Mouse (Mus musculus) hindbrain, embryonic 10.5 days (tissue): ENCODE measurements at regions not wholly inside any gene's neighbourhood (a gene's known extent, or its start where the extent isn't known, plus 50 kb on each side); places are given as distances from the start of the nearest gene placed in this dataset.

Experiments used
- DNase-seq: peaks from one replicate; pipeline ENCODE4 v3.0.0-alpha.2; 2017; ENCODE audit warnings: low spot score
- H3K27ac ChIP-seq: fragments of 300-500 bp; sonication (generic); 2 replicates; pipeline ENCODE4 v1.5.1; 2016; ENCODE audit warnings: mild to moderate bottlenecking, moderate library complexity
- H3K27me3 ChIP-seq: fragments of 300-500 bp; sonication (generic); 2 replicates; pipeline ENCODE4 v1.6.1; 2016; ENCODE audit warnings: mild to moderate bottlenecking; ENCODE audit not compliant: poor library complexity, insufficient read depth, severe bottlenecking
- H3K36me3 ChIP-seq: fragments of 300-500 bp; sonication (generic); 2 replicates; pipeline ENCODE4 v1.6.1; 2016; ENCODE audit warnings: mild to moderate bottlenecking, moderate library complexity
- H3K4me1 ChIP-seq: fragments of 300-500 bp; sonication (generic); replicated peaks from 2 replicates; pipeline ENCODE4 v1.6.1; 2016; ENCODE audit warnings: mild to moderate bottlenecking
- H3K4me3 ChIP-seq: fragments of 300-500 bp; sonication (generic); 2 replicates; pipeline ENCODE4 v1.5.1; 2016; ENCODE audit warnings: mild to moderate bottlenecking, moderate library complexity
- H3K9me3 ChIP-seq: fragments of 300-500 bp; sonication (generic); 2 replicates; pipeline ENCODE4 v1.6.1; 2016; ENCODE audit warnings: mild to moderate bottlenecking, moderate library complexity
- WGBS: fragments of 180-500 bp; shearing (Covaris S2); methylation state at CpG from one replicate; pipeline ENCODE4 v1.1.7; 2016; 5-methylcytosine and 5-hydroxymethylcytosine counted together

- H3K36me3 ChIP-seq = no peaks in the 10 kb centered on the region
- 80% methylated on average over 8 of the region's 8 CpGs for WGBS
- H3K9me3 ChIP-seq = no peaks in the 10 kb centered on the region
- no peak overlapping the region for H3K4me3 ChIP-seq
- H3K4me1 ChIP-seq = peaks cover 6% of the 10 kb centered on the region; the same call in 1 of the 2 replicates
- H3K27ac ChIP-seq = peak overlapping the region; percentile 53; the same call in 1 of the 2 replicates
- no peak for DNase-seq
- H3K27me3 ChIP-seq = no peaks in the 10 kb centered on the region
These were observed 276.8 kb downstream of the Qdpr start for GRCm38 (mm10) chr5:45173035-45173755.

DNA sequence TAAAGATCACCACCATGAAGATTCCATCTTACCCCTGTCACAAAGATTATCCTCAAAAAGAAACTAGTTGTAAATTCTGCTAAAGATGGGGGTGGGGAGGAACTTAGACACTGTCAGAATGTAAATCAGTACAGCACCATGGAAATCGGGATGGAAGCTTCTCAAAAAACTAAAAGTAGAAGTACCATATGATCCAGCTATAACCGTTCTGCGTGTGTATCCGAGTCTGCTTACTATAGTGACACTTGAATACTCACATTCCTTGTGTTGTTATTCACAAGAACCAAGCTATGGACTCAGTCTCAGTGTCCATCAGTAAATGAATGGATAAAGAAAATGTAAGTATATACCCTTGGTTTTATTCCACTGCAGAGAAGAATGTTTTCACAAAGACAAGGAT lies 290.8 kb downstream of the Qdpr start:
- Histone ChIP-seq H3K36me3 (no peaks in the 10 kb centered on the region), H3K4me3 (no peak overlapping the region), H3K27ac (no peak overlapping the region), H3K9me3 (no peaks in the 10 kb centered on the region), H3K4me1 (no peaks in the 10 kb centered on the region), H3K27me3 (no peaks in the 10 kb centered on the region)
- no peak for DNase-seq
- 87% methylated on average over 4 of the region's 4 CpGs for WGBS

- Histone ChIP-seq H3K27ac (no peak overlapping the region), H3K4me3 (no peak overlapping the region), H3K27me3 (no peaks in the 10 kb centered on the region), H3K9me3 (no peaks in the 10 kb centered on the region), H3K4me1 (no peaks in the 10 kb centered on the region), H3K36me3 (no peaks in the 10 kb centered on the region)
- DNase-seq = no peak
- WGBS = 54% methylated on average over 2 of the region's 2 CpGs
These were observed 295.1 kb downstream of the Qdpr start for GRCm38 (mm10) chr5:45154936-45155335.

GRCm38 (mm10) chr5:45144186-45144585 lies 305.9 kb downstream of the Qdpr start:
- Histone ChIP-seq H3K9me3 (no peaks in the 10 kb centered on the region), H3K4me1 (no peaks in the 10 kb centered on the region), H3K4me3 (no peak overlapping the region), H3K27me3 (no peaks in the 10 kb centered on the region), H3K36me3 (no peaks in the 10 kb centered on the region), H3K27ac (no peak overlapping the region)
- DNase-seq = no peak
- WGBS = 90% methylated on average over 4 of the region's 4 CpGs

GRCm38 (mm10) chr5:45137198-45137973 lies 312.6 kb downstream of the Qdpr start:
- H3K4me1 ChIP-seq = peaks cover 7% of the 10 kb centered on the region
- H3K36me3 ChIP-seq = no peaks in the 10 kb centered on the region
- WGBS = 74% methylated on average over 10 of the region's 10 CpGs
- no peak overlapping the region for H3K4me3 ChIP-seq
- no peaks in the 10 kb centered on the region for H3K9me3 ChIP-seq
- no peak for DNase-seq
- no peaks in the 10 kb centered on the region for H3K27me3 ChIP-seq
- H3K27ac ChIP-seq = no peak overlapping the region

DNA sequence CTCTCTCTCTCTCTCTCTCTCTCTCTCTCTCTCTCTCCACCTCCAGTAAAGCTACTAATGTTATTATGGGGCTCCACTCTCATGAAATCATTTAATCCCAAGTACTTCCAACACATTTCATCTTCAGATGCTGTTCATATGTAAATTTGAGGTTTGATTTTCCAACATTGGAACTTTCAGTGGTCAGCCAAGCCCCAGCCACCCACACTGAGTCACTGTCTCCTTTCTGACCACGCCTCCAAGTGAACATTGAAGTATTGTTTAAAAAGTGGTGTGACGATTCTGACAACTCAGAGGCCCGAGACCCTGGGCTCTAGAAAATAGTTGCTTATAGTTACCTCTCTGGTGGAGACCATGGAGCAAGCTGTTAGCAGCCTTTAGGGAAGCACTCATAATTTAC lies 313.3 kb downstream of the Qdpr start:
- DNase-seq = no peak
- Histone ChIP-seq H3K4me3 (no peak overlapping the region), H3K27me3 (no peaks in the 10 kb centered on the region), H3K9me3 (no peaks in the 10 kb centered on the region), H3K4me1 (peaks cover 7% of the 10 kb centered on the region), H3K27ac (no peak overlapping the region), H3K36me3 (no peaks in the 10 kb centered on the region)
- WGBS = 49% methylated on average over 3 of the region's 3 CpGs

DNA sequence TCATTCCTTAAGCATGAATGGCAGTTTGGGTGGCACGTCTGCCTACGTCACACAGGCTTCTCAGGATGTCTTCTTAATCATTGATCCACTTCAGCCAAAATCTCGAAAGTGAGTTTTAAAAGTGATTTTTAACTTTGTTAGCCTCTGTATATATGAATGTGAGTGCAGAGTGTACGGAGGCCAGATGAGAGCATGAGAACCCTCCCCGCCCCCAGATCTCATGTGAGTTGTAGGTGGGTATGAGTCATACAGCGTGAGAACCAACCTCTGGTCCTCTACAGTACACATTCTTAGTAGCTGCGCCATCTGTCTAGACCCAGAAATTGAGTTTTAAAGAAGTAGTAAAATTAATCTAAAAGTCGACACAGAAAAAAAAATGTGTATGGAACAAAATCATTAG lies 322.1 kb downstream of the Qdpr start:
- Histone ChIP-seq H3K27me3 (no peaks in the 10 kb centered on the region), H3K36me3 (no peaks in the 10 kb centered on the region), H3K27ac (no peak overlapping the region), H3K4me3 (no peak overlapping the region), H3K9me3 (no peaks in the 10 kb centered on the region), H3K4me1 (no peaks in the 10 kb centered on the region)
- DNase-seq = no peak
- WGBS = 90% methylated on average over 8 of the region's 8 CpGs

GRCm38 (mm10) chr5:45121751-45122280 lies 322.3 kb upstream of the Ldb2 start:
- Histone ChIP-seq H3K4me1 (no peaks in the 10 kb centered on the region), H3K9me3 (no peaks in the 10 kb centered on the region), H3K27ac (no peak overlapping the region), H3K36me3 (no peaks in the 10 kb centered on the region), H3K4me3 (no peak overlapping the region), H3K27me3 (no peaks in the 10 kb centered on the region)
- no peak for DNase-seq
- WGBS = 63% methylated on average over 2 of the region's 2 CpGs

DNA sequence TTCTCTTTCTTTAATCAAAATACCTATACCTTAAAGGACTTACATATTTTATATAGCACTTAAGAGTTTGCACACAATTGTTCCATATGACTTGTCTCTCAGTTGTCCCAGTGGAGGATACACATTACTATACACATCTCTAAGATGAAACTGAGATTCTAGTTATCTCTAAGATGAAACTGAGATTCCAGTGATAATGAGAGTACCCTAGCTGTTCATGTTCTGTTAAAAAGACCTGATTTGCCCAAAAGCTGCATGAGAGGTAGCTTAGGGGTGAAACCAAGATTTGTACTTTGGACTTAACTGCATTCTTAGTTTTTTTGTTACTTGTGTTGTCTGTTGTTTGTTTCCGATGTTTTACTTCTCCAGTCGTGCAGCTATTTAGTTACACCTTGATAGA lies 320.3 kb upstream of the Ldb2 start:
- DNase-seq = no peak
- Histone ChIP-seq H3K9me3 (no peaks in the 10 kb centered on the region), H3K4me1 (no peaks in the 10 kb centered on the region), H3K36me3 (no peaks in the 10 kb centered on the region), H3K27ac (no peak overlapping the region), H3K4me3 (no peak overlapping the region), H3K27me3 (no peaks in the 10 kb centered on the region)
- WGBS = 94% methylated on average over 2 of the region's 2 CpGs

GRCm38 (mm10) chr5:45111246-45111645 lies 311.8 kb upstream of the Ldb2 start:
- Histone ChIP-seq H3K9me3 (no peaks in the 10 kb centered on the region), H3K27ac (no peak overlapping the region), H3K27me3 (no peaks in the 10 kb centered on the region), H3K4me3 (no peak overlapping the region), H3K36me3 (no peaks in the 10 kb centered on the region), H3K4me1 (no peaks in the 10 kb centered on the region)
- 85% methylated on average over 4 of the region's 4 CpGs for WGBS
- no peak for DNase-seq

DNA sequence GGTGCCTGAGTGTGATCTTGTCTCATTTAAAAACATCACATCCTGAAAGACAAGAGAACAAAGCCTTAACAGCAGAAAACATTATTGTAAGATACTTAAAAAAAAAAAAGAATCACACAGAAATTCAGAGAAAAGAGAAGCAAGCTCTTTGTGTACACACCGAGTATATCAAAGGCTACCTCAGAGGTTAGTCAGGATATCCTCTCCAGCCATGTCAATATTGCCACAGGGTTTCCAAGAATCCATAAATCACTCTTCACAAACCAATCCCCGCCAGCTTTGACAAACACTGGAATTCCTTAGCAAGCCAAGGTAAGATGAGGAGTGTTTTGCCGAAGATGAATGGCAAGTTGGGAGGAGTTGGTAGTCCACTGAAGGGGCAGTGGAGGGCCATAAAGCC lies 311.3 kb upstream of the Ldb2 start:
- H3K27ac ChIP-seq = no peak overlapping the region
- H3K36me3 ChIP-seq = no peaks in the 10 kb centered on the region
- no peaks in the 10 kb centered on the region for H3K4me1 ChIP-seq
- H3K27me3 ChIP-seq = no peaks in the 10 kb centered on the region
- no peaks in the 10 kb centered on the region for H3K9me3 ChIP-seq
- H3K4me3 ChIP-seq = no peak overlapping the region
- WGBS = 79% methylated on average over 3 of the region's 3 CpGs
- DNase-seq = no peak

DNA sequence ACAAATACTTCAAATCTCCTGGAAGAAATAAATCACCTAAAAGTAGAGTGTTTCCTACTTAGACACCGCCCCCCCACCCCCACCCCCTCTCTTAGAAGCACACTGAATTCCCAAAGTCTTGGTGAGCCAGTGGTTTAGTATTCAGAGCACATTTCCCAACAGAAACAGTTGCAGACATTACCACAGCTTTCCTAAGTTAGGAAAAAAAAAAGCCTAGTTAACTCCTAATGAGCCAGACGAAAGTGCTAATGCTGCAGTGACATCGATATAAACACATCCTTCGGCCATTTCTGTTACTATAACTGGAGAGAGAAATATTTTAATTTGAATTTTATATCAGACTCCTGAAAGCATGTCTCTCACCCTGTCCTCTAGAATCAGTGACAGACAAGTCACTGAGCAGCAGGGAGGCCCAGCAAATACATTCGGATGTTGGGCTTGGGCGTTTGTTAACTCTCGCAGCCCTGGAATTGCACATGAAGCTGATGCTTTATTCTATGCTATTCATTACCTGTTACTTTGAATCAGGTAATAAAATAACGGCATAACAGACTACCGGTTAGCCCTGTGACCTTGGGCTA lies 305.8 kb upstream of the Ldb2 start:
- WGBS = 77% methylated on average over 9 of the region's 9 CpGs

More for the DNA sequence above, 305.8 kb upstream of the Ldb2 start:
- Histone ChIP-seq H3K4me3 (no peak overlapping the region), H3K27me3 (no peaks in the 10 kb centered on the region), H3K9me3 (no peaks in the 10 kb centered on the region), H3K4me1 (peaks cover 11% of the 10 kb centered on the region; the same call in 1 of the 2 replicates), H3K36me3 (no peaks in the 10 kb centered on the region), H3K27ac (no peak overlapping the region)
- no peak for DNase-seq
